8 mouse cellular contexts compared by ENCODE assay signal in genomic region chr5:112265515-112265914, GRCm38 (mm10). TPM values are rescaled to one million over a fixed set of nuclear protein-coding genes. Genes with fewer than 3 reads are reported as not detected.
DNase-seq lines count a peak whose midpoint lies in the region; ATAC-seq lines count a peak whose summit lies in the region.

No protein-coding gene starts in this region.

- peaks cover 14% of the 10 kb centered on the region; the same call in 1 of the 2 replicates for H3K27me3 ChIP-seq in hindbrain, embryonic 12.5 days

- H3K4me1 ChIP-seq in hindbrain, embryonic 12.5 days: peaks cover 11% of the 10 kb centered on the region

- no peaks in the 10 kb centered on the region for H3K36me3 ChIP-seq in hindbrain, embryonic 12.5 days

- DNase-seq in heart, adult 11 months: peak; percentile 97
- DNase-seq in heart, postnatal 36 days: no peak
- peak; percentile 69 for DNase-seq in ES-CJ7 (ENCODE audit: low read depth, low spot score)
- DNase-seq in adrenal gland, adult 2 months: no peak
- DNase-seq in adrenal gland, adult 18-20 months (ENCODE audit: low spot score in 2 of 2): no peak
- DNase-seq in adrenal gland, postnatal 10 days: no peak

- H3K4me3 ChIP-seq in hindbrain, embryonic 12.5 days: no peak overlapping the region

- H3K27ac ChIP-seq in hindbrain, embryonic 12.5 days: no peak overlapping the region

- WGBS in hindbrain, embryonic 12.5 days: 8% methylated on average over 10 of the region's 10 CpGs

- no peak overlapping the region for H3K9ac ChIP-seq in hindbrain, embryonic 12.5 days

- ATAC-seq in hindbrain, embryonic 12.5 days (ENCODE audit: low FRiP score): no peak
- ATAC-seq in megakaryocyte, adult 5-6 weeks (ENCODE audit: poor library complexity, severe bottlenecking): peak; percentile 83

- no peaks in the 10 kb centered on the region for H3K9me3 ChIP-seq in hindbrain, embryonic 12.5 days (replicated peaks)

- intact Hi-C loops in heart, postnatal 36 days (cut with DNase I): no loop called here

- 0 out of 2 replicates have a peak overlapping the region, but pooled peaks have one; percentile 21 for H3K4me2 ChIP-seq in hindbrain, embryonic 12.5 days (replicated peaks)

RNA-seq across cellular contexts. Expression of gene Crybb1, which starts 9.9 kb away (rescaled TPM):
- total RNA-seq in heart, postnatal 36 days (2021): 1 to 10 TPM in 1 of 2 experiments, under 1 TPM in 1; 0.80 to 3.4 TPM
- 2.0 and 2.3 TPM in 2 replicates for polyA plus RNA-seq in hindbrain, embryonic 12.5 days (2016; fragmentation: Nextera tagmentation; extraction: Ambion mirVana)
- total RNA-seq in megakaryocyte, adult 5-6 weeks (2015): 2.4 and 4.2 TPM in 2 replicates
- total RNA-seq in megakaryocyte, adult 5-6 weeks (2017): 1.2 and 2.3 TPM in 2 replicates
- total RNA-seq in adrenal gland, adult 2 months (2021): 1 to 10 TPM; 2.9 to 3.2 TPM
- polyA plus RNA-seq in adrenal gland, adult 2 months (2012; rRNA removed): 5.3 and 6.7 TPM in 2 replicates
- total RNA-seq in adrenal gland, adult 18-20 months (2021): 1 to 10 TPM; 3.2 to 3.3 TPM
- 1 to 10 TPM; 1.4 to 2.2 TPM for total RNA-seq in adrenal gland, postnatal 10 days (2021)

RNA-seq across cellular contexts. Expression of gene Tpst2, which starts 11.0 kb away (rescaled TPM):
- 10 to 100 TPM; 39.1 to 42.0 TPM for total RNA-seq in heart, postnatal 36 days (2021)
- polyA plus RNA-seq in hindbrain, embryonic 12.5 days (2016; fragmentation: Nextera tagmentation; extraction: Ambion mirVana): 31.7 and 35.4 TPM in 2 replicates
- 52.1 and 57.5 TPM in 2 replicates for total RNA-seq in megakaryocyte, adult 5-6 weeks (2015)
- 69.2 and 77.0 TPM in 2 replicates for total RNA-seq in megakaryocyte, adult 5-6 weeks (2017)
- 100 to 1,000 TPM; 154 to 322 TPM for total RNA-seq in adrenal gland, adult 2 months (2021)
- 222 and 270 TPM in 2 replicates for polyA plus RNA-seq in adrenal gland, adult 2 months (2012; rRNA removed)
- total RNA-seq in adrenal gland, adult 18-20 months (2021): 100 to 1,000 TPM; 208 to 233 TPM
- total RNA-seq in adrenal gland, postnatal 10 days (2021): 100 to 1,000 TPM; 116 to 169 TPM

RNA-seq across cellular contexts. Expression of gene Cryba4, which starts 13.2 kb away (rescaled TPM):
- 1 to 10 TPM; 6.0 to 9.8 TPM for total RNA-seq in heart, postnatal 36 days (2021)
- 1.8 and 2.3 TPM in 2 replicates for polyA plus RNA-seq in hindbrain, embryonic 12.5 days (2016; fragmentation: Nextera tagmentation; extraction: Ambion mirVana)
- total RNA-seq in megakaryocyte, adult 5-6 weeks (2015): 5.2 and 8.4 TPM in 2 replicates
- 3.3 and 3.7 TPM in 2 replicates for total RNA-seq in megakaryocyte, adult 5-6 weeks (2017)
- 10 to 100 TPM; 70.5 to 74.9 TPM for total RNA-seq in adrenal gland, adult 2 months (2021)
- polyA plus RNA-seq in adrenal gland, adult 2 months (2012; rRNA removed): 58.4 and 91.5 TPM in 2 replicates
- total RNA-seq in adrenal gland, adult 18-20 months (2021): 100 to 1,000 TPM in 1 of 2 experiments, 10 to 100 TPM in 1; 95.8 to 126 TPM
- 10 to 100 TPM in 1 of 2 experiments, 1 to 10 TPM in 1; 7.9 to 17.4 TPM for total RNA-seq in adrenal gland, postnatal 10 days (2021)

Comparison
In these comparisons a context has a peak if more than half of its experiments do, and no peak if none do; other contexts are left out.
1. DNase-seq: peak in heart, adult 11 months (single experiment) and ES-CJ7 (single experiment); none in heart, postnatal 36 days (0 of 2), adrenal gland, adult 2 months (single experiment), adrenal gland, adult 18-20 months (0 of 2) and adrenal gland, postnatal 10 days (single experiment).